Mouse (Mus musculus): ENCODE results near the gene Prps1.

DNA sequence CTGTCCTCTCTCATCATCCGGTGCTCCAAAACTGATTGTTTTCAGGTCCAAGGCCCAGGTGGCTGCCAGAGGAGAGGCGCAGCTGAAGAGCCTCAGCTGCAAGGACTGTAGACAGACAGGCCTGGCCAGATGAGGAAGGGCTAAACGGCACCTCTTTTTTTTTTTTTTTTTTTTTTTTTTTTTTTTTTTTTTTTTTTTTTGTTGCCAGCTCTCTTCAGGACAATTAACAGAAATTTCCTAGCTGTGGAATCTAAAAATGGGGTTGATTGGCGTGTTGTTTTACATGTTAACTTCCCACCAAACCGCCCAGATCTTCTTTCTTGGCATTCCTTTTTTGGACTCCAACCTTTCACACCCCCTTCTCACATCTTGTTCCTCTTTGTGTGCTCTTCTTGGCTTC lies 26.4 kb upstream of the Prps1 start:
- TF ChIP-seq GATA1 (IDR thresholded peaks at IDR 0.05; ENCODE audit: low read length) (no peak), TAL1 (IDR thresholded peaks at IDR 0.05; ENCODE audit: low read length) (no peak; the same call in 2 of the 3 replicates)

Data from erythroblast, embryonic 14.5 days (primary cell).